Mouse (Mus musculus) neural tube, embryonic 11.5 days (tissue): ENCODE results near the gene Foxo6. TPM values are rescaled to one million over a fixed set of nuclear protein-coding genes. Genes with fewer than 3 reads are reported as not detected.

Experiments used
- ATAC-seq: fragments of 200-750 bp; cut with Nextera tagmentation; 2 replicates; pipeline ENCODE4 v1.8.0; 2017; ENCODE audit warnings: moderate number of reproducible peaks, mild to moderate bottlenecking, moderate TSS enrichment, moderate library complexity; ENCODE audit not compliant: insufficient read depth, low FRiP score, low TSS enrichment
- DNase-seq: peaks from one replicate; pipeline ENCODE4 v3.0.0-alpha.2; 2015; ENCODE audit warnings: low spot score
- H3K27ac ChIP-seq: fragments of 300-500 bp; sonication (generic); 2 replicates; pipeline ENCODE4 v1.5.1; 2014; ENCODE audit warnings: low read depth, mild to moderate bottlenecking, low read length
- H3K27me3 ChIP-seq: fragments of 300-500 bp; sonication (generic); 2 replicates; pipeline ENCODE4 v1.6.1; 2014; ENCODE audit warnings: mild to moderate bottlenecking, low read length, mixed read lengths; ENCODE audit not compliant: control insufficient read depth, insufficient read depth
- H3K36me3 ChIP-seq: fragments of 300-500 bp; sonication (generic); 2 replicates; pipeline ENCODE4 v1.6.1; 2014; ENCODE audit warnings: mild to moderate bottlenecking, low read length, moderate library complexity, mixed read lengths; ENCODE audit not compliant: control insufficient read depth, insufficient read depth
- H3K4me1 ChIP-seq: fragments of 300-500 bp; sonication (generic); 2 replicates; pipeline ENCODE4 v1.6.1; 2014; ENCODE audit warnings: low read length, mixed read lengths; ENCODE audit not compliant: control insufficient read depth, insufficient read depth
- H3K4me2 ChIP-seq: fragments of 300-500 bp; sonication (generic); 2 replicates; pipeline ENCODE4 v1.6.1; 2014; ENCODE audit warnings: low read depth, mild to moderate bottlenecking, moderate library complexity
- H3K4me3 ChIP-seq: fragments of 300-500 bp; sonication (generic); 2 replicates; pipeline ENCODE4 v1.5.1; 2014; ENCODE audit warnings: low read depth, low read length
- H3K9ac ChIP-seq: fragments of 300-500 bp; sonication (generic); 2 replicates; pipeline ENCODE4 v1.6.1; 2014; ENCODE audit warnings: mild to moderate bottlenecking, low read length
- H3K9me3 ChIP-seq: fragments of 300-500 bp; sonication (generic); 2 replicates; pipeline ENCODE4 v1.6.1; 2016; ENCODE audit warnings: low read length; ENCODE audit not compliant: control insufficient read depth
- WGBS: fragments of 180-500 bp; shearing (Covaris S2); extraction: QIAGEN DNeasy Blood & Tissue Kit; methylation state at CpG from one replicate; pipeline ENCODE4 v1.1.7; 2014; 5-methylcytosine and 5-hydroxymethylcytosine counted together
- polyA plus RNA-seq: library from polyadenylated mRNA; unstranded; fragments of >200 nt; fragmentation: Nextera tagmentation; extraction: Ambion mirVana; gene quantifications from 2 replicates; pipeline ENCODE4 v1.2.1, GENCODE M21; 2014

Gene Foxo6
- polyA plus RNA-seq, 1 experiment from 2014 or later, result 0.45 TPM

DNA sequence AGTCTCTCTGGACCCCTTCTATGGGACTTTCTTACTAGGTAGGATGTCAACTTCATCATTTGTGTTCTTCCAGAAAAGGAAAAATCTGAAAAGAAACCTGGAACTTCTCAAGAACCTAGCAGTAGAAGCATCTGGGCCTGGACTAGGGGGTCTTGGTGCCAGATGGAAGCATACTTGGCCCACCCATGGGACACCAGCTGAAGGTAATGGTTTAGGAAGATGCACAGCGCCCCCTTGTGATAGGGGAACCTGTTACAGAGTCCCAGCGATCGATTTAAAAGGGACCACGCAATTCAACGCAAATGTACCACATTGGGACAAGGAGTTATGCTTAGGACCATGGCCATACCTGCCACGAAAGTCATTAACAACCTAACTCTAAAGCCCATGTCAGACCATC lies 36.0 kb upstream of the Foxo6 start:
- Histone ChIP-seq H3K4me3 (no peak overlapping the region), H3K9ac (no peak overlapping the region), H3K27me3 (no peaks in the 10 kb centered on the region), H3K4me2 (no peak overlapping the region), H3K27ac (no peak overlapping the region), H3K9me3 (no peaks in the 10 kb centered on the region), H3K4me1 (no peaks in the 10 kb centered on the region), H3K36me3 (no peaks in the 10 kb centered on the region)
- ATAC-seq (no peak), DNase-seq (peak; percentile 52)
- WGBS, result 34% methylated on average over 6 of the region's 6 CpGs

- 53% methylated on average over 2 of the region's 2 CpGs for WGBS
- Histone ChIP-seq H3K9ac (no peak overlapping the region), H3K4me2 (no peak overlapping the region), H3K4me1 (no peaks in the 10 kb centered on the region), H3K27ac (no peak overlapping the region), H3K9me3 (no peaks in the 10 kb centered on the region), H3K27me3 (no peaks in the 10 kb centered on the region), H3K4me3 (no peak overlapping the region), H3K36me3 (no peaks in the 10 kb centered on the region)
- DNase-seq (no peak), ATAC-seq (no peak)
Observed at GRCm38 (mm10) chr4:120317541-120317940, 30.4 kb upstream of the Foxo6 start.

DNA sequence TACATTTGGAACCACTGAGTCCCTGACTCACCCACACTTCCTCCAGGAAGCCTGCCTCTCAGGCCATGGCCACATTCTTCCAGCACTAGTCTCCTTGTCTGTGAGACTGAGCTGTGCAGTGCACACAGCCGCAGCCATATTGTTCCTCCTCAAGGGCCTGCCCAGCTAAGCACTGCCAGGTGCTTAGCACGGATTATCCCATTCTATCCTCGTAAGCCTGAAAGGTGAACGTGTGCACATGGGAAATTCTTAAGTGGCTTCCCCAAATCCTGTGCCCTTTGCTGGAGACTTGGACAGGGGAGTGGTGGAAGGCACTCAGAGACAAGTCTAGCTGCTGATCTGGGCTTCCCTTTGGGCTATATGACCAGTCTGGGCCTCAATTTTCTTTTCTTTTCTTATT lies 29.6 kb upstream of the Foxo6 start:
- no peak overlapping the region for H3K4me2 ChIP-seq
- H3K27ac ChIP-seq, result no peak overlapping the region
- no peak overlapping the region for H3K4me3 ChIP-seq
- DNase-seq (no peak), ATAC-seq (no peak)
- no peaks in the 10 kb centered on the region for H3K9me3 ChIP-seq
- H3K4me1 ChIP-seq, result no peaks in the 10 kb centered on the region
- 82% methylated on average over 4 of the region's 4 CpGs for WGBS
- H3K27me3 ChIP-seq, result no peaks in the 10 kb centered on the region
- H3K36me3 ChIP-seq, result no peaks in the 10 kb centered on the region
- no peak overlapping the region for H3K9ac ChIP-seq

GRCm38 (mm10) chr4:120314571-120314970 lies 27.4 kb upstream of the Foxo6 start:
- Histone ChIP-seq H3K9me3 (no peaks in the 10 kb centered on the region), H3K9ac (no peak overlapping the region), H3K27ac (no peak overlapping the region), H3K36me3 (no peaks in the 10 kb centered on the region), H3K4me2 (no peak overlapping the region), H3K27me3 (no peaks in the 10 kb centered on the region), H3K4me3 (no peak overlapping the region), H3K4me1 (no peaks in the 10 kb centered on the region)
- DNase-seq (no peak), ATAC-seq (no peak)
- 37% methylated on average over 3 of the region's 3 CpGs for WGBS

DNA sequence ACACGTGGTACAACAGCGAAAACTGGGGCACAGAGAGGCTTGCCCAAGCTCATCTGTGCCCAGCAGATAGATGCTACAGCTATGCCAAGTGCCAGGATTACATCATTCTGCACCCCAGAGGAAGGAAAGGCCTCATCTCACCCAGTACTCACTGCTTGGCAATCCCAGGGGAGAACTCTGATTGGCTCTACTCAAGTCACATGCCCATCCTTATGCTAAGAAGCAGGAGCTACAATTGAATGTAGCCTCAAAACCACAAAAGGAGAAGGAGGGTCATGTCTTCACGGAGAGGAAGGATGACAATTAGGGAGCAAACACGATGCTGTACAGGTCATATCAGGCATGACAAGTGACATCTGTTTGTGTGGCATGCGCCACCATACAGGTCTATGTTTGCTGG lies 26.2 kb upstream of the Foxo6 start:
- no peak overlapping the region for H3K27ac ChIP-seq
- ATAC-seq, result no peak
- H3K36me3 ChIP-seq, result no peaks in the 10 kb centered on the region
- H3K4me3 ChIP-seq, result no peak overlapping the region
- no peaks in the 10 kb centered on the region for H3K9me3 ChIP-seq
- no peak overlapping the region for H3K9ac ChIP-seq
- H3K27me3 ChIP-seq, result no peaks in the 10 kb centered on the region
- 82% methylated on average over 5 of the region's 5 CpGs for WGBS
- no peaks in the 10 kb centered on the region for H3K4me1 ChIP-seq
- no peak for DNase-seq
- no peak overlapping the region for H3K4me2 ChIP-seq

GRCm38 (mm10) chr4:120304580-120304979 lies 17.4 kb upstream of the Foxo6 start:
- H3K4me3 ChIP-seq, result no peak overlapping the region
- ATAC-seq (no peak), DNase-seq (no peak)
- H3K36me3 ChIP-seq, result no peaks in the 10 kb centered on the region
- no peak overlapping the region for H3K4me2 ChIP-seq
- H3K27me3 ChIP-seq, result no peaks in the 10 kb centered on the region
- no peaks in the 10 kb centered on the region for H3K9me3 ChIP-seq
- H3K27ac ChIP-seq, result no peak overlapping the region
- H3K4me1 ChIP-seq, result no peaks in the 10 kb centered on the region
- 23% methylated on average over 9 of the region's 9 CpGs for WGBS
- no peak overlapping the region for H3K9ac ChIP-seq

- 56% methylated on average over 7 of the region's 7 CpGs for WGBS
- DNase-seq, result no peak
- H3K4me2 ChIP-seq, result no peak overlapping the region
Observed at GRCm38 (mm10) chr4:120299287-120299686, 12.1 kb upstream of the Foxo6 start.

DNA sequence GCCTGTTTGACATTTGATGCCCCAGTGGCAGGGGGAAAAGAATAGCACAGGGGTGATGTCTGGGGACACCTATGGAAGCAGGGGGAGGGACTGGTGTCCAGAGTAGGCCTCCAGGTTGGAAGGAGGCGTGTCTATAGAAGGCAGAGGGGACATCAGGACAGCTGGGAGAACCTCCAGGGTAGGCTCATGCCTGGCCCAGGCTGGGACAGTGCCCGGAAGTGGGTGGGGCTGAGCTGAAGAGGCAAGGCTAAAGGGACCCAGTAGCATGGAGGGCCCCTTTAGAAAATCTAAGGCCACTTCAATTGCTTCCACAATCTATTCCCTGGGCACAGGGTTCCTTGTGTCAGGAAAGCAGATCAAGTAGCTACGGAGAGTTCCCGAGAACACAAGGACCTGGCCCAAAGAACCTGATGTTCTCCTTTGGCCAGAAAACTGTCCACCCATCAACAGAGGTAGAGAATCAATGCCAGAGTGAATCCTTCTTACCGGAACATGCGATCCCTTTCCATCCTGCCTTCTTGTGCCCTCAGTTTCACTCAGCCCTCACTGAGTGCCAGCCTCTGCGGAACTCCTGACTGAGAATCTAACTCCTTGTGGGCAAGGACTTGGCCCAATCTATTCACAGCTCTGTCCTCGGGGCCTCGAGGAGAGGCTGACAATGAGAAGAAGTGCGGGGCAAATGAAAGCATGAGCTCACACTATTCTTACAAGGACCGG lies 4.1 kb upstream of the Foxo6 start:
- Histone ChIP-seq H3K27ac (no peak overlapping the region), H3K9me3 (no peaks in the 10 kb centered on the region), H3K27me3 (peaks cover 10% of the 10 kb centered on the region), H3K9ac (no peak overlapping the region), H3K4me1 (peaks cover 8% of the 10 kb centered on the region; the same call in 1 of the 2 replicates), H3K4me2 (no peak overlapping the region), H3K4me3 (no peak overlapping the region), H3K36me3 (no peaks in the 10 kb centered on the region)
- WGBS, result 85% methylated on average over 11 of the region's 11 CpGs
- no peak for ATAC-seq
- DNase-seq, result no peak

More at GRCm38 (mm10) chr4:120299287-120299686, 12.1 kb upstream of the Foxo6 start:
- Histone ChIP-seq H3K4me1 (no peaks in the 10 kb centered on the region), H3K4me3 (no peak overlapping the region), H3K27ac (no peak overlapping the region), H3K36me3 (no peaks in the 10 kb centered on the region), H3K27me3 (no peaks in the 10 kb centered on the region), H3K9ac (no peak overlapping the region), H3K9me3 (no peaks in the 10 kb centered on the region)
- ATAC-seq, result no peak

GRCm38 (mm10) chr4:120290486-120290885 lies 3.3 kb upstream of the Foxo6 start:
- H3K9ac ChIP-seq, result no peak overlapping the region
- peaks cover 17% of the 10 kb centered on the region for H3K27me3 ChIP-seq
- ATAC-seq (no peak), DNase-seq (no peak)
- H3K4me2 ChIP-seq, result no peak overlapping the region
- WGBS, result 54% methylated on average over 5 of the region's 5 CpGs
- H3K36me3 ChIP-seq, result no peaks in the 10 kb centered on the region
- no peaks in the 10 kb centered on the region for H3K9me3 ChIP-seq
- no peak overlapping the region for H3K27ac ChIP-seq
- peaks cover 8% of the 10 kb centered on the region; the same call in 1 of the 2 replicates for H3K4me1 ChIP-seq
- H3K4me3 ChIP-seq, result no peak overlapping the region
